Mouse (Mus musculus): Measurements from ENCODE around the gene Hephl1. TPM values are rescaled to one million over a fixed set of nuclear protein-coding genes. Genes with fewer than 3 reads are reported as not detected.

The Hephl1 gene
- polyA plus RNA-seq, 1 experiment: 0.05 TPM

- Histone ChIP-seq H3K27ac (ENCODE audit: control insufficient read depth, insufficient read depth, low read length) (no peak overlapping the region), H3K27me3 (ENCODE audit: control insufficient read depth, insufficient read depth, low read length) (no peaks in the 10 kb centered on the region), H3K4me1 (replicated peaks; ENCODE audit: control insufficient read depth, insufficient read depth, low read length) (no peaks in the 10 kb centered on the region), H3K36me3 (ENCODE audit: control insufficient read depth, insufficient read depth, low read length) (no peaks in the 10 kb centered on the region), H3K4me3 (ENCODE audit: control insufficient read depth, insufficient read depth, low read length) (no peak overlapping the region)
- WGBS: 96% methylated on average over 6 of the region's 6 CpGs
- TF ChIP-seq CTCF (IDR thresholded peaks at IDR 0.05; ENCODE audit: borderline replicate concordance, control insufficient read depth, extremely low read depth, insufficient read depth, low read length, poor library complexity): no peak
- no peak for TF ChIP-seq POLR2A (IDR thresholded peaks at IDR 0.05; ENCODE audit: control insufficient read depth, extremely low read depth, insufficient read depth, low read length, poor library complexity)
- DNase-seq: no peak
Measured at GRCm38 (mm10) chr9:15068686-15069295, 43.1 kb downstream of the Hephl1 start.

- no peak for DNase-seq
- Histone ChIP-seq H3K36me3 (ENCODE audit: control insufficient read depth, insufficient read depth, low read length) (no peaks in the 10 kb centered on the region), H3K27me3 (ENCODE audit: control insufficient read depth, insufficient read depth, low read length) (no peaks in the 10 kb centered on the region), H3K4me1 (replicated peaks; ENCODE audit: control insufficient read depth, insufficient read depth, low read length) (no peaks in the 10 kb centered on the region), H3K4me3 (ENCODE audit: control insufficient read depth, insufficient read depth, low read length) (no peak overlapping the region), H3K27ac (ENCODE audit: control insufficient read depth, insufficient read depth, low read length) (no peak overlapping the region)
- no peak for TF ChIP-seq POLR2A (IDR thresholded peaks at IDR 0.05; ENCODE audit: control insufficient read depth, extremely low read depth, insufficient read depth, low read length, poor library complexity)
- 91% methylated on average over 7 of the region's 7 CpGs for WGBS
Measured at GRCm38 (mm10) chr9:15067995-15068685, 43.8 kb downstream of the Hephl1 start.

GRCm38 (mm10) chr9:15064176-15064575 lies 47.7 kb downstream of the Hephl1 start:
- 36% methylated on average over 1 of the region's 1 CpGs for WGBS
- no peak for TF ChIP-seq POLR2A (IDR thresholded peaks at IDR 0.05; ENCODE audit: control insufficient read depth, extremely low read depth, insufficient read depth, low read length, poor library complexity)
- TF ChIP-seq CTCF (IDR thresholded peaks at IDR 0.05; ENCODE audit: borderline replicate concordance, control insufficient read depth, extremely low read depth, insufficient read depth, low read length, poor library complexity): no peak
- H3K4me3 ChIP-seq (ENCODE audit: control insufficient read depth, insufficient read depth, low read length): no peak overlapping the region
- H3K27me3 ChIP-seq (ENCODE audit: control insufficient read depth, insufficient read depth, low read length): no peaks in the 10 kb centered on the region
- H3K27ac ChIP-seq (ENCODE audit: control insufficient read depth, insufficient read depth, low read length): no peak overlapping the region
- H3K4me1 ChIP-seq (replicated peaks; ENCODE audit: control insufficient read depth, insufficient read depth, low read length): peaks cover 7% of the 10 kb centered on the region
- H3K36me3 ChIP-seq (ENCODE audit: control insufficient read depth, insufficient read depth, low read length): no peaks in the 10 kb centered on the region
- no peak for DNase-seq

GRCm38 (mm10) chr9:15060847-15061246 lies 51.1 kb downstream of the Hephl1 start:
- no peak overlapping the region for H3K4me3 ChIP-seq (ENCODE audit: control insufficient read depth, insufficient read depth, low read length)
- TF ChIP-seq CTCF (IDR thresholded peaks at IDR 0.05; ENCODE audit: borderline replicate concordance, control insufficient read depth, extremely low read depth, insufficient read depth, low read length, poor library complexity) (no peak), POLR2A (IDR thresholded peaks at IDR 0.05; ENCODE audit: control insufficient read depth, extremely low read depth, insufficient read depth, low read length, poor library complexity) (no peak)
- no peak for DNase-seq
- H3K27me3 ChIP-seq (ENCODE audit: control insufficient read depth, insufficient read depth, low read length): no peaks in the 10 kb centered on the region
- H3K4me1 ChIP-seq (replicated peaks; ENCODE audit: control insufficient read depth, insufficient read depth, low read length): peaks cover 7% of the 10 kb centered on the region
- no peak overlapping the region for H3K27ac ChIP-seq (ENCODE audit: control insufficient read depth, insufficient read depth, low read length)
- H3K36me3 ChIP-seq (ENCODE audit: control insufficient read depth, insufficient read depth, low read length): no peaks in the 10 kb centered on the region
- WGBS: 91% methylated on average over 5 of the region's 5 CpGs

GRCm38 (mm10) chr9:15060026-15060425 lies 51.9 kb downstream of the Hephl1 start:
- H3K4me3 ChIP-seq (ENCODE audit: control insufficient read depth, insufficient read depth, low read length): no peak overlapping the region
- TF ChIP-seq POLR2A (IDR thresholded peaks at IDR 0.05; ENCODE audit: control insufficient read depth, extremely low read depth, insufficient read depth, low read length, poor library complexity): no peak
- TF ChIP-seq CTCF (IDR thresholded peaks at IDR 0.05; ENCODE audit: borderline replicate concordance, control insufficient read depth, extremely low read depth, insufficient read depth, low read length, poor library complexity): no peak
- DNase-seq: no peak
- peaks cover 7% of the 10 kb centered on the region for H3K4me1 ChIP-seq (replicated peaks; ENCODE audit: control insufficient read depth, insufficient read depth, low read length)
- no peaks in the 10 kb centered on the region for H3K27me3 ChIP-seq (ENCODE audit: control insufficient read depth, insufficient read depth, low read length)
- no peaks in the 10 kb centered on the region for H3K36me3 ChIP-seq (ENCODE audit: control insufficient read depth, insufficient read depth, low read length)
- WGBS: 12% methylated on average over 6 of the region's 6 CpGs
- H3K27ac ChIP-seq (ENCODE audit: control insufficient read depth, insufficient read depth, low read length): no peak overlapping the region

GRCm38 (mm10) chr9:15045740-15046139 lies 66.2 kb downstream of the Hephl1 start:
- H3K36me3 ChIP-seq (ENCODE audit: control insufficient read depth, insufficient read depth, low read length): no peaks in the 10 kb centered on the region
- TF ChIP-seq POLR2A (IDR thresholded peaks at IDR 0.05; ENCODE audit: control insufficient read depth, extremely low read depth, insufficient read depth, low read length, poor library complexity): no peak
- no peak; the same call in 1 of the 2 replicates for TF ChIP-seq CTCF (IDR thresholded peaks at IDR 0.05; ENCODE audit: borderline replicate concordance, control insufficient read depth, extremely low read depth, insufficient read depth, low read length, poor library complexity)
- H3K27ac ChIP-seq (ENCODE audit: control insufficient read depth, insufficient read depth, low read length): peak overlapping the region; percentile 50
- peak overlapping the region; percentile 93 for H3K4me3 ChIP-seq (ENCODE audit: control insufficient read depth, insufficient read depth, low read length)
- DNase-seq: no peak
- H3K27me3 ChIP-seq (ENCODE audit: control insufficient read depth, insufficient read depth, low read length): no peaks in the 10 kb centered on the region
- WGBS: 44% methylated on average over 10 of the region's 10 CpGs
- peaks cover 19% of the 10 kb centered on the region for H3K4me1 ChIP-seq (replicated peaks; ENCODE audit: control insufficient read depth, insufficient read depth, low read length)

Measured in thymus, adult 2 months (tissue).